Mouse (Mus musculus): ENCODE measurements around the gene Mettl26. TPM values are rescaled to one million over a fixed set of nuclear protein-coding genes. Genes with fewer than 3 reads are reported as not detected.
"Not testable (repeated sequence)": the region's sequence is repeated elsewhere in the genome, so short reads cannot be mapped to it uniquely, and the experiment has no call there.

Mettl26 gene
- polyA plus RNA-seq, 1 experiment from 2014 or later, result 69.7 TPM

GRCm38 (mm10) chr17:25861704-25862612, 12.9 kb upstream of the Mettl26 start:
- peak overlapping the region; percentile 90 for H3K4me2 ChIP-seq (replicated peaks)
- peak overlapping the region; percentile 88 for H3K9ac ChIP-seq (replicated peaks)
- H3K9me3 ChIP-seq, result no peaks in the 10 kb centered on the region
- WGBS, result 5% methylated on average over 6 of the region's 6 CpGs
- 0 out of 2 replicates have a peak, but pooled peaks cover 2% of the 10 kb centered on the region for H3K27me3 ChIP-seq
- H3K4me1 ChIP-seq (replicated peaks), result peaks cover 26% of the 10 kb centered on the region
- peak; percentile 72; the same call in 1 of the 2 replicates for ATAC-seq
- H3K36me3 ChIP-seq, result no peaks in the 10 kb centered on the region
- H3K4me3 ChIP-seq (replicated peaks), result peak overlapping the region; percentile 69
- H3K27ac ChIP-seq, result peak overlapping the region; percentile 88

GRCm38 (mm10) chr17:25863681-25864080, 11.2 kb upstream of the Mettl26 start:
- Histone ChIP-seq H3K9ac (replicated peaks) (no peak overlapping the region), H3K4me3 (replicated peaks) (no peak overlapping the region), H3K27me3 (peaks cover 9% of the 10 kb centered on the region; the same call in 1 of the 2 replicates), H3K4me1 (replicated peaks) (peaks cover 35% of the 10 kb centered on the region), H3K9me3 (no peaks in the 10 kb centered on the region), H3K27ac (no peak overlapping the region), H3K36me3 (no peaks in the 10 kb centered on the region), H3K4me2 (replicated peaks) (no peak overlapping the region)
- no peak for ATAC-seq
- 94% methylated on average over 6 of the region's 6 CpGs for WGBS

GRCm38 (mm10) chr17:25864311-25864710, 10.6 kb upstream of the Mettl26 start:
- no peak overlapping the region for H3K4me2 ChIP-seq (replicated peaks)
- no peaks in the 10 kb centered on the region for H3K9me3 ChIP-seq
- ATAC-seq, result no peak
- H3K27ac ChIP-seq, result no peak overlapping the region
- H3K27me3 ChIP-seq, result peaks cover 9% of the 10 kb centered on the region; the same call in 1 of the 2 replicates
- H3K4me3 ChIP-seq (replicated peaks), result no peak overlapping the region
- no peaks in the 10 kb centered on the region for H3K36me3 ChIP-seq
- no peak overlapping the region for H3K9ac ChIP-seq (replicated peaks)
- H3K4me1 ChIP-seq (replicated peaks), result peaks cover 40% of the 10 kb centered on the region
- 91% methylated on average over 14 of the region's 14 CpGs for WGBS

GRCm38 (mm10) chr17:25865288-25865687, 9.6 kb upstream of the Mettl26 start:
- Histone ChIP-seq H3K27ac (no peak overlapping the region), H3K9me3 (no peaks in the 10 kb centered on the region), H3K4me2 (replicated peaks) (no peak overlapping the region), H3K4me1 (replicated peaks) (peaks cover 33% of the 10 kb centered on the region), H3K4me3 (replicated peaks) (no peak overlapping the region), H3K36me3 (no peaks in the 10 kb centered on the region), H3K9ac (replicated peaks) (no peak overlapping the region), H3K27me3 (peaks cover 9% of the 10 kb centered on the region; the same call in 1 of the 2 replicates)
- 90% methylated on average over 11 of the region's 11 CpGs for WGBS
- ATAC-seq, result no peak

GRCm38 (mm10) chr17:25866172-25866571, 8.7 kb upstream of the Mettl26 start:
- H3K4me3 ChIP-seq (replicated peaks), result no peak overlapping the region
- H3K27ac ChIP-seq, result no peak overlapping the region
- H3K27me3 ChIP-seq, result peaks cover 9% of the 10 kb centered on the region; the same call in 1 of the 2 replicates
- H3K9ac ChIP-seq (replicated peaks), result no peak overlapping the region
- no peak overlapping the region for H3K4me2 ChIP-seq (replicated peaks)
- no peaks in the 10 kb centered on the region for H3K36me3 ChIP-seq
- H3K9me3 ChIP-seq, result no peaks in the 10 kb centered on the region
- no peak for ATAC-seq
- WGBS, result 89% methylated on average over 3 of the region's 3 CpGs
- peaks cover 24% of the 10 kb centered on the region for H3K4me1 ChIP-seq (replicated peaks)

- peaks cover 9% of the 10 kb centered on the region; the same call in 1 of the 2 replicates for H3K27me3 ChIP-seq
- H3K27ac ChIP-seq, result no peak overlapping the region
- ATAC-seq, result no peak
- H3K9me3 ChIP-seq, result no peaks in the 10 kb centered on the region
- H3K4me2 ChIP-seq (replicated peaks), result peak overlapping the region; percentile 92
- no peaks in the 10 kb centered on the region for H3K36me3 ChIP-seq
- H3K9ac ChIP-seq (replicated peaks), result peak overlapping the region; percentile 82; the same call in 1 of the 2 replicates
- H3K4me3 ChIP-seq (replicated peaks), result peak overlapping the region; percentile 87
- 16% methylated on average over 7 of the region's 7 CpGs for WGBS
- peaks cover 17% of the 10 kb centered on the region for H3K4me1 ChIP-seq (replicated peaks)
Measured at GRCm38 (mm10) chr17:25867509-25867835, 7.4 kb upstream of the Mettl26 start.

- Histone ChIP-seq H3K4me1 (replicated peaks) (peaks cover 17% of the 10 kb centered on the region), H3K4me3 (replicated peaks) (peak overlapping the region; percentile 87), H3K4me2 (replicated peaks) (peak overlapping the region; percentile 92), H3K9ac (replicated peaks) (peak overlapping the region; percentile 82), H3K9me3 (no peaks in the 10 kb centered on the region), H3K36me3 (no peaks in the 10 kb centered on the region), H3K27me3 (peaks cover 9% of the 10 kb centered on the region; the same call in 1 of the 2 replicates), H3K27ac (peak overlapping the region; percentile 45)
- ATAC-seq, result peak; percentile 5
- WGBS, result 1% methylated on average over 38 of the region's 42 CpGs
Measured at GRCm38 (mm10) chr17:25867836-25868600, 6.9 kb upstream of the Mettl26 start.

- Histone ChIP-seq H3K27ac (peak within 1 kb of the TSS; percentile 45), H3K36me3 (no peaks in the 10 kb centered on the region), H3K4me3 (replicated peaks) (peak within 1 kb of the TSS; percentile 87), H3K9me3 (no peaks in the 10 kb centered on the region), H3K4me2 (replicated peaks) (peak within 1 kb of the TSS; percentile 92), H3K4me1 (replicated peaks) (peaks cover 18% of the 10 kb centered on the region), H3K27me3 (peaks cover 9% of the 10 kb centered on the region; the same call in 1 of the 2 replicates), H3K9ac (replicated peaks) (peak within 1 kb of the TSS; percentile 82)
- peak; percentile 90 for ATAC-seq
- 1% methylated on average over 22 of the region's 24 CpGs for WGBS
Measured at GRCm38 (mm10) chr17:25868601-25869191, 6.2 kb upstream of the Mettl26 start, which contains the start of gene Mcrip2. Gene Mcrip2 (minus strand): TSS chr17:25868764.

GRCm38 (mm10) chr17:25869498-25869897, 5.4 kb upstream of the Mettl26 start:
- no peaks in the 10 kb centered on the region for H3K9me3 ChIP-seq
- no peak for ATAC-seq
- 83% methylated on average over 8 of the region's 8 CpGs for WGBS

GRCm38 (mm10) chr17:25869954-25870353, 4.9 kb upstream of the Mettl26 start:
- Histone ChIP-seq H3K4me2 (replicated peaks) (no peak overlapping the region), H3K4me3 (replicated peaks) (no peak overlapping the region), H3K27ac (no peak overlapping the region), H3K27me3 (peaks cover 9% of the 10 kb centered on the region; the same call in 1 of the 2 replicates), H3K9ac (replicated peaks) (no peak overlapping the region), H3K36me3 (no peaks in the 10 kb centered on the region), H3K4me1 (replicated peaks) (peaks cover 27% of the 10 kb centered on the region), H3K9me3 (no peaks in the 10 kb centered on the region)
- WGBS, result 90% methylated on average over 2 of the region's 2 CpGs
- ATAC-seq, result no peak

More at GRCm38 (mm10) chr17:25869498-25869897, 5.4 kb upstream of the Mettl26 start:
- H3K4me3 ChIP-seq (replicated peaks), result no peak overlapping the region
- no peak overlapping the region for H3K4me2 ChIP-seq (replicated peaks)
- no peaks in the 10 kb centered on the region for H3K36me3 ChIP-seq
- H3K27me3 ChIP-seq, result peaks cover 9% of the 10 kb centered on the region; the same call in 1 of the 2 replicates
- peaks cover 26% of the 10 kb centered on the region for H3K4me1 ChIP-seq (replicated peaks)
- H3K9ac ChIP-seq (replicated peaks), result no peak overlapping the region
- no peak overlapping the region for H3K27ac ChIP-seq

- ATAC-seq; H3K27me3 ChIP-seq; H3K9me3 ChIP-seq; H3K4me2 ChIP-seq (replicated peaks); H3K36me3 ChIP-seq; H3K9ac ChIP-seq (replicated peaks); H3K27ac ChIP-seq; H3K4me3 ChIP-seq (replicated peaks): not testable (repeated sequence)
- peaks cover 36% of the 10 kb centered on the region for H3K4me1 ChIP-seq (replicated peaks)
Measured at GRCm38 (mm10) chr17:25871566-25871965, 3.3 kb upstream of the Mettl26 start.

Data from midbrain, embryonic 13.5 days (tissue).